Mouse (Mus musculus) ES-Bruce4 (cell line): ENCODE results near the gene Fam209.

ENCODE experiments used
- CTCF ChIP-seq: IDR thresholded peaks from one replicate; pipeline ENCODE4 v1.8.1; 2011; ENCODE audit warnings: low read depth, low read length
- EP300 ChIP-seq: IDR thresholded peaks from 2 replicates; pipeline ENCODE4 v1.6.1; 2011; ENCODE audit warnings: low read depth, low read length; ENCODE audit not compliant: insufficient read depth
- POLR2A ChIP-seq: IDR thresholded peaks from one replicate; pipeline ENCODE4 v1.8.1; 2011; ENCODE audit warnings: low read length; ENCODE audit not compliant: insufficient read depth

- no peak for TF ChIP-seq POLR2A
- no peak for TF ChIP-seq CTCF
- TF ChIP-seq EP300, result no peak
Measured at GRCm38 (mm10) chr2:172510899-172511298, 38.6 kb downstream of the Fam209 start.
